Mouse (Mus musculus) heart, adult 11 months (tissue): ENCODE measurements at regions not wholly inside any gene's neighbourhood (a gene's known extent, or its start where the extent isn't known, plus 50 kb on each side); places are given as distances from the start of the nearest gene placed in this dataset.

ENCODE experiments used
- DNase-seq: peaks from one replicate; pipeline ENCODE4 v3.0.0; 2022

DNA sequence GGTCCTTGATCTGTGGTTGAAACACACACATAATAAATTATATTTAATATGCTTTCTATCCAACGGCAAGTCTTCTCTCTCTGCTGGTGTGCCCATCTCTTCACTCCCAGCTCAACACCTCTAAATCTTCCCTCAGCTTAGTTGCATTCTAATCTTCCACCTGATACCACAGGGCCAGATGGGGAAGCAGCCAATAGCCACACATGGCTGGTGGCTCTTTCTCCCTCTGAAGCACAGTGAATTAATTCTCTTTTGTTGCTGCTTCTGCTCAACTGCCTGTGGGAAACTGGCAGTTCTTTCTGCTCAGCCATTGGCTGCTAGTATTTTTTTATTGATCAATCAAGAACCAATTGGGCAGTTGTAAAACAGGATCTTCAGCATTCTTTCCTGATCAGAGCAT is 750.0 kb downstream of the Serpinb8 start:
- DNase-seq: peak; percentile 80

DNA sequence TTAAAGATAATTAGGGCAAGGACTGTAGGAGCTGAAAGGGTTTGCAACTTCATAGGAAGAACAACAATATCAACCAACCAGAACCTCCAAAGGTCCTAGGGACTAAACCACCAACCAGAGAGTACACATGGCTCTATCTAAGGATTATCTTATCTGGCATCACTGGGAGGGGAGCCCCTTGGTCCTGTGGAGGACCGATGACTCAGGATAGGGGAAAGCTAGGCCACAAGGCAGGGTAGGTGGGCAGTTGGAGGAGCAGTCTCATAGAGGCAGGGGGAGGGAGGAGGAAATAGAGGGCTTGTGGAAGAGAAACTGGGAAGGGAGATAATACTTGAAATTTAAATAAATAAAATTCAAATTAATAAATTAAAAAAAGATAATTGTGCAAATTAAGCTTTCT is 751.5 kb downstream of the Serpinb8 start:
- peak; percentile 28 for DNase-seq

DNA sequence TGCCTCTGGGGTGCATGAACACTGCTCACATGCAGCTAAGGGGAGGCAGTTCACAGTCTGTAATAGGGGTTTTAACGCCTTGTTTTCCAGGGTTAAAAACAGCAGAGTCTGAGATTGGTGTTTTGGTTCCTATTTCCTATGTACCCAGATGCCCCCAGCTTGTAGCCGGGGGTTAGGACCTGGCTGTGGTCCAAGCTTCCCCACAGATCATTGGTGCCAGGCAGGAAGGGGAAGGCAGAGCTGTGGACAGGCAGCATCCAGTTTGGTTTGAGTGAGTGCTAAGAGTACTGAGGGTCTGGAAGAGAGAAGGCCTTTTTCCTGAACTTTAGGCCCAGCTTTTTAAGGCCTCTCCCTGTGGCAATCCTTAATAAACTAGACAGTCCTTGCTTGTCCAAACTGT is 774.0 kb downstream of the Serpinb8 start:
- peak; percentile 46 for DNase-seq

DNA sequence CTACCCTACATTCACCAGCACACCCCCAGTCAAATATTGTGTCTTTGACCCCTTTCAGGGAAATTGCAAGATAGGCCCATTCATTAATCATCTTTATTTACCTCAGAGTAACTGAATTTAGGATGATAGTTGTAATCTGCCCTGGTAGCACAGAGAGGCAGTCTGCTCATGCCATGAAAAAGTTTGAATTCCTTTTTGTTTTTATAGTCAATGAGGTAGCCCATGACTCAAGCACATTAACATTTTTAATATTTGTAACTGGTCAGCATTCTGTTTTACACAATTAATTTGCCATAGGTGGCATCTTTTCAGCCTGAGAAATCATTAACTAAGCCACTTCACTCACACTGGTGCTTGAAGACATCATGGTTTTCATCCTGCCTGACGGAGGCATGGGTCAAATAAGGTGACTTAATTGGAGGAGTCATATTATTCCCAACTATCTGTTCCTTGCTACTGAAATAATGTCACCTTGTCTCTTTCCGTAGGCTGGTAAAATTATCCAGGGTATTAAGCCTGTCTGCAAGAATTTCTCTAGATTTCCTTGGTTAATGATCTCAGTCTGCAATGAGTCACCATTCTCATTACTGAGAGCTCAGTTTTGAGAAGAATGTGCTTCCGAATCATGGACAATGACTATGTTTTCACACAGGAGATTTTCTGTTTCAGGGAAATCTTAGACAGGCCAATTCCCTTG is 780.2 kb downstream of the Serpinb8 start:
- DNase-seq: no peak

DNA sequence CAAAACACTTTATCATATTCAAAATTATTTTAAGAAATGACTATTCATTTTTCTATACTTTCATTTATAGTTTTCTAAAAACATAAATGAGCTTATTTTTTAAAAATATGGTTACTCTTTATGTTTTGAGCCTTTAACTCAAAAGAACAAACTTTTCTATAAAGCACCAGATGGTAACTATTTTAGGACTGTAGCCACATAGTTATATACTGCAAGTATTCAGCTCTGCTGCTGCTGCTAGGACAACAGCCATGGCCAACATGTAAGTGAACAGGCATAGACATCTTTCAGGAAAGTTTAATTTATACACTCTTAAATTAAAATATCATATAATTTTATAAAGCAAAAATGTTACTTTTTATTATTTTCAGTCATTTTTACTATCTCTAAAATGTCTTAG is 800.1 kb downstream of the Serpinb8 start:
- DNase-seq: no peak

GRCm38 (mm10) chr1:108390497-108390896 is 800.7 kb downstream of the Serpinb8 start:
- DNase-seq: no peak

GRCm38 (mm10) chr1:108439845-108440244 is 850.0 kb downstream of the Serpinb8 start:
- no peak for DNase-seq

GRCm38 (mm10) chr1:108452776-108453175 is 863.0 kb downstream of the Serpinb8 start:
- no peak for DNase-seq

DNA sequence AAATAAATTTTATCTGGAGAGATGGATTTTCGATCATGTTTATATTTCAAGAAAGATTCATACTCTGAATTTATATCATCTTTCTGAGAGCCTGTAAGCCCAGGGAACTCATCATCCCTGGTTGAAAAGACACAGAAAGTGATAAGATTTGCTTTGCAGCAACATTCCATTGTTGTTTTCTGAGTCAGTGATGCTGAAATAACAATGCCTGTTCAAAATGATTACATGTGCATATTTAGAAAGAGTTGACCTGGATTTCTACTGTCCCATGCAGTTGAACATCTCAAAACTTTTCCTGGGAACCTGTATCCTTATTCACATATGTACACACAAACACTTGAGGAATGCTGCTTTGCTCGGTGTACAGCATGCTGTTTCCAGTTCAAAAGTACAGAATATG is 882.2 kb downstream of the Serpinb8 start:
- no peak for DNase-seq

GRCm38 (mm10) chr1:108498854-108499253 is 909.0 kb downstream of the Serpinb8 start:
- DNase-seq: no peak

DNA sequence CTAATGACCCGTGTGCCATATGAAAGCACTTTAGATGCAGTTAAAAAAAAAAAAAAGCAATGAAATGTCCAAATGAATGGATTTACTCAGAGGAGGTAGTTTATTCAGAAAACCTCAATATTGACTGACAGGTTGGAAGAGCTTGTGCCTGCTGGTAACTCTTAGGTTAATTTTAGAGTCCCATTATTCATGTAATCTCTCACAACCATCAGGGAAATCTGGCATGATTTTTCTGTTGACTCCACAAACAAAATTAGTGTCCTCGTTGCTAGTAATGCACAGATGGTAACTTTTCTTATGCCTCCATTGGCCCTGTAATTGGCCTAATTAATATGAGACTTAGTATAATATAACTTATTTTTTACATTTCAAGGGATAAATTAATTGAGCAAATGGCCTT is 937.6 kb downstream of the Serpinb8 start:
- DNase-seq: no peak

DNA sequence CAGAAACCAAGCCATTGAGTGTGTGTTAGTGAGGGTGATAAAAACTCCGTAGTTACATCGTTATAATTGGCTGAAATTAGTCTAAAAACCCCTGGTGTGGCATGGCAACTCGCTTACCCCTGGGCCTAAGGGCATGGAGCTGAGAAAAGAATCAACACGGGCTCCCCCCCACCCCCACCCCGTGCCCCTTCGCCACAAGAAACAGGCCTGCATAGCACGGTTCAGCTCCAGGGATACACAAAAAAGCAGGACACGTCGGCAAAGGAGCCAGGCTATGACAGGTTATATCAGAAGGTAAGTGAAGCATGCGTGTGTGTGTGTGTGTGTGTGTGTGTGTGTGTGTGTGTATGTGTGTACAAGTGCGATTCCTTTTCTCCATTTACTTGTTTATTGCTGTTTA is 948.4 kb downstream of the Serpinb8 start:
- DNase-seq: no peak

DNA sequence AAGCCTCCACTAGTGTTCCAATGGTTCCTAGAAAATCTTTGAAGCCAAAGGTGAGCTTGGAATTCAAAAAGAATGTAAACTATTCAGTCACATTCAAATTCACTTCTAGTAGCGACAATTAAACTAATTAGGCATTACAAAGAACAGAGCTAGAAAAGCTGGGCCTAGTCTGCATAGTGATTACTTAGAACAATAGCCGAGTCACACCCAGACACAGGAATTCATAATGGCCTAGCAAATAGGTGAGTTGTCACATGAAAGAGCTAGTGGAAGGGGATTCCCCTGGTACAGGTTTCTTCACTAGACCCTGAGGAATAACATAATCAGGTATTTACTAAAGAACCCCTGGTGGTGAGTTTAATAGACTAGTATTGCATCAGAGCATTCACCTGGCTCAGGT is 958.9 kb downstream of the Serpinb8 start:
- no peak for DNase-seq

DNA sequence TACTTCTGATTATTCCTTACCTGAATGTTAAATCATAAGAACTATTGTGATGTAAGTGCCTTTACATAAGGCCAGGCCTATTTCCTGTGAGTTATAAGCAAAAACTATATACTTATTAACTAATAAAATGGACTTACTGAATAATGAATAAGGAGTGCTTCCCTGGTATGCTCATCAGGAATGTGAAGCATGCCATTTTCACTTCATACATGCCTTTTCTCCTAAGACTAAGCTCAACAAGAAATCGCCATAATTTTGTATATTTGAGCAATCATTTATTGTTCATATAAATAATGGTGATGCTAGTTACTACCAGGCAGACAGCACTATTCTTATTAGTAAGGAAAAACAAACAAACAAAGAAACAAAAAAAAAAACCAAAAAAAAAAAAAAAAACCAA is 969.1 kb downstream of the Serpinb8 start:
- DNase-seq: no peak

GRCm38 (mm10) chr1:108562981-108563380 is 973.2 kb downstream of the Serpinb8 start:
- no peak for DNase-seq

DNA sequence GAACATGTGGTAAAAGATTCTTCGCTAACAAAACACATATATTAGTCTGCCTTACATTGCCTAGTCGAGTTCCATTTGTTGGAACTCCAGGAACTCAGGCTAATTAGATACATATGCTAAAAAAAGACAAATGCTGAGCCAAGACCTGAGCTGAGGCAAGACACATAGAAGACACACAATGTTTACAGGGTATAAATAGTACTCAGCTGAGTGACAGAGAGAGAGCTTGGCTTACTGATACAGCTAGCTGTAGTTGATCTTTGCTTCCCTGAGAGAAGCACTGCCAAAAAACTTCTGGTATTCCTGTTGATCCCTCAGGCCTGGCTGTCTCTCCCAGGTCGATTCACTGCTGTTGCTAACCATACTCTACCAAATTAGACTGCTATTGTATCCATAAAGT is 982.2 kb downstream of the Serpinb8 start:
- peak; percentile 93 for DNase-seq

DNA sequence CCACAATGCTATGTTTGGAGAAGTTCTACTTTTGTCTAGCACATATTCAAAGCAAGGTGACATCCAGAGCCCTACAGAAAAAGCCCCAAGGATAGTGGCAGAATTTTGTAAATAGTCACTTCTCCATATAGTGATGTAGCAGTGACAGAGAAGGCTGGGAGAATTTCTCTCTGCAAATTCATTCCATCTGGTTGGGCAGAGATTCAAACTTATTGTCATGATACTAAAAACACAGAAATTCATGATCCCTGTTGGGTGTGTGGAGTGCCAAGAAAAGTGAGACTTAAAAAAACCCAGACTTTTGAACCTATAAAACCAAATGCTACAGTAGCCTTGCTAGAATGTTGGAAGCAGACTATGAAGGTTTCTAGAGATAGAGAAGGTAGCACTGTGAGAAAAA is 983.0 kb downstream of the Serpinb8 start:
- DNase-seq: no peak

DNA sequence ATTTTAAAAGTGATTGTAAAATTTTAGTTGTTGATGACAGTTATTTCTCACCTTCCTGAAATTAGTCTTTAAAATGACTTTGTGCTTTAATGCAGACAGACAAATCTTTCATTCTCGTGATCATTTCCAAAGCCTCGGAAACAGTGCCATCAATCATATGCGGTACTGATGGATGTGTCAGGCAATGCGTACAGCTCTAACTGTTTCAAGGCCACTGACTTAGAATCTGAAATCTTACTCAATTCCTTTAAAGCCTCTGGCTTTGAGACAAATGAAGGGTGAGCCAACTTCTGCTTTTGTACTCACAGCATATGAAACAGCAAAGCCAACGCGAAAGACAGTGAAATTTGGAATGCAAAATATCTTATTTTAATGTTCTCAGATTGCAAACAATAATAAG is 987.0 kb downstream of the Serpinb8 start:
- no peak for DNase-seq

- no peak for DNase-seq
These were observed 988.0 kb downstream of the Serpinb8 start for GRCm38 (mm10) chr1:108577793-108578192.

DNA sequence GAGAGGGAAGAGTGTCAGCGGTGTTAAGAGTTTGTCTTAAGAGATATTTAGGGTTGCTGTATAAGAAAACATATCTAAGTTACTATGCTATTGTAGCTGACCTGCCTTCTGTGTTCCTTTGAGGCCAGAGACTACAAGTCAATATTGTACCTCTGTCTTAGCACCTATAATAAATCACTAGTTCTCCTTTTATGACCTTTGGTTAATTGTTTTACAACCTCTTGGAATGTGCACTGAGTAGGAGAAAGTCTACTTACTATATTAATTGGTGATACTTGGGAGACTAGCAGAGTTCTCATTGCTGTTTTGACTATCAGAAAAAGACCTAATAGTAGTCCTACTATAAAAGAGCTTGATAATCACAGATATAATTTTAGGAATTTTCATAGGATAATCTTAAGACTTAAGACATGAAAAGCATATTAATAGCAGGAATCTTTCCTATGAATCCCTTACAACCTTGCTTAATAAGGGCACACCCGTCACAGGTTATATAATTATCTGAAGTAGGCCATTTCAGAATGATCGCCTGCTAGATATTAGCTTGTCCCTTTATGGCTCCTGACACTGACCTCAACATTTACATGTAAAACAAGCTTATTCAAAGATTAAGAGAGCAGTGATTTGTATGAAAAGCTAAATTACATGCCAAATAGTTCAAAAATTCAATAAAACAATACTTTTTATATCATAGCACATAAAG is 1003.1 kb downstream of the Serpinb8 start:
- no peak for DNase-seq

DNA sequence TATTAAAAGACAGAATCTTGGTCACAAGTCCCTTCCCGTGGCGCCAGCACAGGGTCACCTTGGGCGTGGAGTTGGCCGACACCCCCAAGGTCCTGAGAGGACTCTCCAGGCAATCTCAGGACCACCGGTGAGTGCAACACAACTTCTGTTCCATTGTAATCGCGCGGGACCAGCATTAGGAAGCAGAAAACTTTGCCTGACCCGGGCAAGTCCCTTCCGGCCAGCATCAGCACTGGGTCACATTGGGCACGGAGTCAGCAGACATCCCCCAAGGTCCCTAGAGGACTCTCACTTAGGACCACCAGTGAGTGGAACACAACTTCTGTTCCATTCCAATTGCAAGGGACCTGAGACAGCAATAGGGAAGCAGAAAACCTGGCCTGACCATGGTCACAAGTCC is 1007.3 kb downstream of the Serpinb8 start:
- DNase-seq: peak; percentile 76
